Mouse (Mus musculus) heart, adult 9 months (tissue): ENCODE results near the gene Cuedc1.

Experiments
- DNase-seq, 2 experiments: peaks; one replicate each; pipeline ENCODE4 v3.0.0; 2022; ENCODE audit warnings: low spot score in 2 of 2

The Cuedc1 gene

DNA sequence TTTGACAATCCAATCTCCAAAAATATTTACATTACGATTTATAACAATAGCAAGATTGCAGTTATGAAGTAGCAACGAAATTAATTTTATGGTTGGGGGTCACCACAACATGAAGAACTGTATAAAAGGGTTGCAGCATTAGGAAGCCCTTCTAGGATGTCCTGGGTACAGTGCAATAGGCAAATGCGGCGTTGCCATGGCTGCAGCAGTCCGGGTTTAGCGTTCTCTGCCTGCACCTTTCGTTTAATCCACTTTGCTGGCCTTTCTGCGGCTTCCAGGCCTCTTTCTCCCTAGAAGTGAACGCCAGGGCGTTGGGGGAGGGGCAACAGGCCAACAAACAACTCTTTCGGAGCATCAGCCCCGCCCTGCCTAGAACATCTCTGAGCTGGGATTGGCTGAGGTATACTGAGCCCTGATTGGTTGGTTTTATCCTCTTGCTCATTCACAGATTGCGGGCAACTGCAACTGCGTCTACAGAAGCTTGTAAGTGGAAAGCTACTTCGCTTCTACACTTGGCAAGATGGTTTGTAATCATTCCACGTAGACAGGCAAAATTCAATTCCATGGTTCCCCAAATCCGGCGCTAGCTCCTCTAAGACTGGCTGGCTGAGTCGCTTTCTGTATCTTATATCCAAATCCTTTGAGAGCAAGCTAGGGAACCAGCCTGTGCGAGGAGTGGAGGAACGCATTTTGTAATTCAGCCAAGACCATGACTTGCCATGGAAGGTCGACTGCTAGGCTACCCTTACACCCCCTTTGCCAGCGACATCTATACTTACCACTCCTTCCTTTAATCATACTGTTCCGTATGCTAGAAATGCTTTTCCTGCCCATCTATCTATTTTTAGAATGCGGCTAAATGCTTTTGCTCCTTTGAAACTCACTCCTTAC lies 10.9 kb upstream of the Cuedc1 start:
- DNase-seq: peak; percentile 91 to 92

DNA sequence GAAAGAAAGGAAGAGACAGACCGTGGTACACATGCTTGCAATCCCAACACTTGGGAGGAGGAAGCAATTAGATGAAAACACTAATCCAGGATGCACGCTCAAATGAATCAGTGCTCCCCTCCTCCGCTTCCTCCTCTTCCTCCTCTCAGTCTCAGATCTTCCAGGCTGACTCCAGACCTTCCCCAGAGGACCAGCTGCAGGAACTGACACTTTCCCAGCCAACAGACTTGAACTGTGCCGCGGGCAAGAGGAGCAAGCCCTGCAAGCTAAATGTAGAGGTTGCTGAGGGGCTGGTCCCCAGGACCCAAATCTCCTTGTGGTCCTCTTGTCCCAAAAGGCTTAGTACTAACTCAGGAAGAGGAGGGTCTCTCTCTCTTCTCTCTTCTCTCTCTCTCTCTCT lies 8.7 kb upstream of the Cuedc1 start:
- DNase-seq: no peak

DNA sequence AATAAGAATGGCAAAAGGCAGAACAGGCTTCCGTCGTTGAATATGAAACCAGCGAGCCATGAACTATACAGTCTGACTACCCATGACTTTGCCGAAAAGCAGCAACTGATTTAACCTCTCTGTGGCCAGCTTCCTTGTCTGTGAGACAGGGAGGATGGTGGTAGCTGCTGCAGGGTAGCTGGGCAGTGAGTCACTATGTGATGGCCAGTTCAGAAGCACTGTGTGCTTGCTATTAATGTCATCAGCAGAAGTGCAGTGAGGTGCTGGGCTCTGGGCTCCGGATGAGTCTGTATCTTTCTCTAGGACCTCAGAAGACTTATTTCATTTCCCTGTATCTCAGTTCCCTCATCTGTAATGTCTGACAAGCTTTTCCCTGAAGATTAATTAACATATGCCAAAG lies 7.6 kb upstream of the Cuedc1 start:
- no peak for DNase-seq

DNA sequence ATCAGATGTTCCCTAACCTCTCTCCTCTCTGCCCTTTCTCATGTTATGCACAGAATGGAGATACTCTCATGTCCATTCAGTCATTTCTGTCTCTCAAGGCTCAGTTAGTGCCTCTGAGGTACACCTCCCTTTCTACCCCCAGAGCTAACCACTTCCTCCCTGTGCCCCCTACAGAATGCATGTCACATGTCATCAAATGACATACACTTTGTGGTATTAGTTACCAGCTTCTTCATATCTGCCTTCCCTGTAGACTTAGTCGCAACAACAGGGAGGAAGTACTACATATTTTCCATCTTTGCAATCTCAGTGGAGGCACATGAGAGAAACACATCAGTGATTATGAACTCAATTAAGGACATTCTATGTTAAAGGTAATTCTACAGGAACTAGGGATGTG lies 5.9 kb upstream of the Cuedc1 start:
- DNase-seq: no peak

DNA sequence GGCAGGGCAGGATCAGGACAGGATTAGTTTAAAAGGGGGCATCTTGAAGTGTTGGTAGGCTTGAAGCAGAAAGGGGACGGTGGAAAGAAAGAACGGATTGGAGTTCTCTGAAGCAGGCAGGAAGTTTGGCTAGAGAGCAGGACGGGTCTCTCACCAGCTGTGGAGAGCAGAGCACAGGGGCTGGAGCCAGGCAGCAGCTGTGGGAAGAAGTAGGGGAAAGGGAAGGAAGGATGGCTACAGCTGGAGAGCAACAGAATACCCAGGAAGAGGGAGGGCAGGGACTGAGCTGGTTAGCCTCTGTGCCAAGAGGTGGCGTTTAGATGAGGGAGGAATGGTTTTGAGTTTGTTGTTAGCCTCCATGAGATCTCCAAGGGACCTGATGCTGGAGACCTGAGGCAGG lies 685 bp upstream of the Cuedc1 start:
- peak; percentile 64 to 77 for DNase-seq

DNA sequence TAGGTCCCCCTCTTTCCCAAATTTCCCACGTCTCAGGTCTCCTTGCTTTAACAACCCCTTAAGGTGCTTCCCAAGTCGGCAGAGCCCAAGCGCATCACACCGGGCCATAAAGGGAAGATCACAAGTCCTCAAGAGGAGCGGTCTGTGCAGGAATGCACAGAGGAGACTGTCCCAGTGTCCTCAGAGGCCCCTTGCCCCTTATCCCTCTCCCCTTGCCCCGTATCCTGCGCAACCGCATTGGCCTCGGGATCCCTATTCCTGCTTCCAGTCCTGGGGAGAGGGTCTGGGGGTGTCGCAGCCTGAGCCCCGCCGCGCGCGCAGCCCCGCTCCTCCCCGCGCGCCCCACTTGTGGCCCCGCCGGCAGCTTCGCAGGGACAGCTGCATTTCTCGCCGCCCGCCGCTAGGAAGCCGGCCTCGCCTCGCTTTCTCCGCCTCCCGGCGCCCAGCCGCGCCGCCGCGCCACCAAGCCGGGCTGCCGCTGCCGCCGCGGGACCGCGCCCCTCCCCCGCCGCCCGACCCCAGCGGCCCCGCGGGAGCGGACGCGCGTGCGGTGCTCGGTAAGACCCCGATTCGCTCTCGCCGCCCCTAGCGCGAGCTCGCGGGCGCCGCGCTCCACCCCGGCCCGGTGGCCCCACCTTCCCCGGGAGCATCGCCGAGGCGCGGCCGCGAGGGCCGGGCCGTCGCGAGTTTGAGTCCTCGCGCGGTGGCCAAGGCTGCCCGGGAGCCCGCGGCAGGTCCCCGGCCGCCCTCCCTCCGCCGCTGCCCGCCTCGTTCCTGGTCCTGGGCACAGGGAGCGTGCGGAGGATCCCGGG lies 1.1 kb downstream of the Cuedc1 start:
- DNase-seq: peak; percentile 82 to 84

DNA sequence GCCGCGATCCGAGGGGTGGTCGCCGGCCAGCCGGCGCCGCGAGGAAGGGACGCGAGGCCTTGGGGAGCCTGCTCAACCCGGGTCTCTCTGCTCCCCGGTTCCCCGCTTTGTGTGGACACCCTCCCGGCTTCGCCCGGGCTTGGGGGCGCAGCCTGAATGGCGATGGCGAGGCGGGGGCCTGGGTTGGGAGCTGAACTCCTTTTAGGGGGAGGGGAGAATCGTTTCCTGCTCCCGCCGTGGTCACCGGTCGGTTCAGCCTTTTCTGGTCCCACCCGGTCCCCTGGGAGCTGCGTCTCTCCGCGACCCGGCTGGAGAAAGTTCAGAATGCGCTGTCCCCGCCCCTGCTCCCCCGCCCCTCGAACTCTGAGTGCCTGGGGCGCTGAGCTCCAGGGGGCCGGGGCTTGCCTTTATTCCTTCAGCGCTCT lies 1.8 kb downstream of the Cuedc1 start:
- DNase-seq: peak; percentile 88 to 91

DNA sequence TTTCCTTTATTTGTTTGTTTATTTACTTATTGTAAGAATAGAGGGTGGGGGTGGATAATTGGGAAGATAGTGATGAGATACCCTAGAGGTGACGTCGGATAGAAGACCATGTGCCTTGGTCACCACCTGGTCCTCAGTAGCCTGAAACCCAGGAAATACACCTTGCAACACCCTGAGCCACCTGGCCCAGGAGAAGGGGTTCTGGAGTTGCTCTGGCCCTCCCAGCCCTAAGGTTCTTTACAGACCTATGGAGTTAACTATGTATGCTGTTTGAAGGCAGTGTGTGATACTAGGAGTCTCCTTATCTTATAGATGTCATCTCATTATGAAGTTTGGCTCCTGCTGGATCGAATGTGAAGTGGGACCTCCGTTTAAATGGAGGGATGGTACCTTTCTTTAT lies 2.3 kb downstream of the Cuedc1 start:
- DNase-seq: no peak

DNA sequence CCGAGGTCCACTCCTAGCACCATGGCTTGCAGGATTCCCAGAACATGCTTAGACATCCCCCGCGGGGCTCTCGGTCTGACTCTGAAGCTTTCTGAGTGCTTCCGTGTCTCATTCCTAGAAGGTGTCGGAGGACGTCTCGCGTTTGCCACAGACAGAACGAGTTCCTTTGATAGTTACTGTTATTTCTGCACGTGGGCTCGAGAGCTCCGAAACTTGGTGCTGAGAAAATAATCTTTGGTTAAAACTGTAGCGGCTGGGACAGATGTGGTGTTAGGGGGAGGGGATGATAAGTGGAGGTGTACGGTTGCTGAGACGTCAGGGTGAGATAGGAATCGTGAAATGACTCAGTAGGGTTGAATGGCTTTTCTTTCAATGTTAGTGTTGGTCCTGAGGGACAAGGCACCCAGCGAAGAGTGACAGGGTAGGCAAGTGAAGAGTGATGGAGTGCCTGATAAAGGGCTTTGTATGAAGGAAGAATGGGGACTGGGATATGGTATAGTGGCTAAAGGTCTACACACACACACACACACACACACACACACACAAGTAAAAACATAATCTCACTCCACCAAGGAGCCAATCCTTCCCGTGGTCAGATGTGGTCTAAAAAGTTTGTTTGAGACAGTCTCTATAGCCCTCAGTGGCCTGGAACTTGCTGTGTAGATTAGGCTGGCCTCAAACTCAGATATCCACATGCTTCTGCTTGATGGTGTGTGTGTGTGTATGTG lies 5.5 kb downstream of the Cuedc1 start:
- DNase-seq: no peak

DNA sequence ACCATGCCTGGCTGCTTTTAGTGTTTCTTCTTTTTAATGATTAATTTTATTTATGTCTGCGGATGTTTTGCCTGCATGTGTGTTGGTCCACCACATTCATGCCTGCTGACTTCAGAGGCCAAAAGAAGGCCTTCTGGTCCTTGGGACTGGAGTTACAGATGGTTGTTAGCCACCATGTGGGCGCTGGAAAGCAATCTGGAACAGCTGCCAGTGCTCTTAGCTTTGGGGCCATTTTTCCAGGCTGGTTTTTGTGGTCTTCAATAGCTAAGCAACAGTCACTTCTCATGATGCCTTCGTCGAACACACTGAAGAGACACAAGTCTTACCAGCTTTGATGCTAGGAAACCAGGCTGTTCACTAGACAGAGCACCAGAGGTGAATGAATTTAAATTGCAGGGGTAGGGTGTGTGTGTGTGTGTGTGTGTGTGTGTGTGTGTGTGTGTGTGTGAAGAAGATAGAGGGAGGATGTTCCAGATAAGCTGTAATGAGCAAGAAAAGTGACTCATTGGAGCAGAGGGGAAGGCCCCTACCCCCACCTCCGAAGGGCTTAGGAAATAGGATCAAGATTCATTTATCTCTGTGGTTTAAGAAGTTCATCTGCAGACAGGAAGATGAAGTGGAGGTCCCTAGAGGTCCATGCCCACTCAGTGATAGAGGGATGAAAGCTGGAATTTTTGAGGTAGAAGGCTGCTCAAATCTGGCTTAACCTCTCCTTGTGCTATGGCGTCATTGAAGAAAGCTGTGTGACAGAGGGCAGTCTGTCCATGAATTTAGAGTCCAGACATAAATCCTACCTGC lies 7.8 kb downstream of the Cuedc1 start:
- no peak for DNase-seq

DNA sequence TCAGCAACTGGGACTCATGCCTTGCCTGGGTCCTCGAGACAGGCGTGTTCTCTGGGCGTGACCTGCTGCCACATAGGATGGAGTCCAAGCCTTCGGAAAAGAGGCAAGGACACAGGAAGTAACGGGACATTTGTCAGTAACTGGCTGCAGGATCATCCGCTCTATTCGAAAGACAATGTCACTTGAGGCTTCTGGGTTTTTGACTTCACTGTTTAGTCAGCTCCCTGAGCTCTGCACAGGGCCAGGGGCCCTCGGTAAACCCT lies 8.4 kb downstream of the Cuedc1 start:
- no peak for DNase-seq

DNA sequence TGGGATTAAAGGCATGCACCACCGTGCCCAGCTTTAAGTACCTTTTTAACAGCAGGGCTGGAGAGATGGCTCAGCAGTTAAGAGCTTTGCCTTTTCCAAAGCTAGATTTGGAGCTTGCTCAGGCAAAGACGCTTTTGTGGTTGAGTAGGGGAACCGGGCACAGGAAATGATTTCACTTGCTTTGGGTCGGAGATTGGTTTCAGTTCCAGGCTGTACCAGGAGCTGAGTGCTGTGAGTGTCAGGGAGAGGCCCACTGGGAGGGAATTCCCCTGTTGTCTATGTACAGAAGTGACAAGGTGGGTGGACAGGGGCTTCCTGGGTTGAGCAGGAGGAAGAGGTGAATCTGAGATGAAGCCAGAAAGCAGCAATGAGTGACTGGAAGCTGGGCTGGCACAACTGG lies 9.5 kb downstream of the Cuedc1 start:
- peak in 1 of 2 experiments; percentile 58 for DNase-seq

DNA sequence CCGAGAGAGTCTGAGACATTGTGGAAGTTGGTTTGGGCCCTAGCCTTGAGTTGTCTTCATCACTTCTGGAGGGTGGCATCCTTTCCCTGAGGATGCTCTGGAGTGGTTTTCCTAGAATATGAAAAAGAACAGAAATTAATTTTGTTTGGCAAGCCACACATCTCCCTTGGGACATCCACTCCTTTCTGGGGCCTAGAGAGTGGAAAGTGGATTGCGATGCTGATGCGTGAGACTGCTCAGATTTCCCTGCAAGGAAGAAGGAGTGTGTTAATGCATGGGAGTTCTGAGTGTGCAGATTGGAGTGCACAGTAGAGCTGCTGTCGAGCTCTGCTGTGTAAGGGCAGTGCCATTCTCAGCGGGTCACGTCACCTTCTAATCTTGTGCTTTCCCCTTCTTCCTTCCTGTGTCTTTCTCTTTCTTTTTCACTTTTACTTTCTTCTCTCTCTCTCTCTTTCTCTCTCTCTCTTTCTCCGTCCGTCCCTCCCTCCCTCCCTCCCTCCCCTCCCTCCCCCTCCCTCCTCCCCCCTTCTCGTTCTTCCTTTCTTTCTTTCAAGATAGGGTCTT lies 12.3 kb downstream of the Cuedc1 start:
- DNase-seq: peak in 1 of 2 experiments; percentile 59

DNA sequence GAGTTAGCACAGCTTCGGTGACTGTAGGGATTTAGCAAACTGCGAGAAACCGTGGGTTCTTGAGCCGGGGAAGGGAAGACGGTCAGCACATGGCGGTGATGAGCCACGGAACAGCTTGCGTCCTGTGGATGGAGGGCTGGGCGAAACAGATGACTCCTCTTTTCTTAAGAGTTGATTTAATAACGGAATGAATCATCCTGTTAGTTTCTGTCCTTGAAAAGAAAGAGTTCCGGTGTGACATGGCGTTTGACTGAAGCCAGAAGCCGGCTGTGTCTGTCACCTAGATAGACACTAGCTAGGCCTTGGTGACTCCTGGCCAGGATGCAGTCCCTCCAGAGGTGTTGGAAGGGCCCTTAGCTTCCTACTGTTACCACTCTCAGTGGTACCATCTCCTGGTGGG lies 14.2 kb downstream of the Cuedc1 start:
- DNase-seq: no peak

DNA sequence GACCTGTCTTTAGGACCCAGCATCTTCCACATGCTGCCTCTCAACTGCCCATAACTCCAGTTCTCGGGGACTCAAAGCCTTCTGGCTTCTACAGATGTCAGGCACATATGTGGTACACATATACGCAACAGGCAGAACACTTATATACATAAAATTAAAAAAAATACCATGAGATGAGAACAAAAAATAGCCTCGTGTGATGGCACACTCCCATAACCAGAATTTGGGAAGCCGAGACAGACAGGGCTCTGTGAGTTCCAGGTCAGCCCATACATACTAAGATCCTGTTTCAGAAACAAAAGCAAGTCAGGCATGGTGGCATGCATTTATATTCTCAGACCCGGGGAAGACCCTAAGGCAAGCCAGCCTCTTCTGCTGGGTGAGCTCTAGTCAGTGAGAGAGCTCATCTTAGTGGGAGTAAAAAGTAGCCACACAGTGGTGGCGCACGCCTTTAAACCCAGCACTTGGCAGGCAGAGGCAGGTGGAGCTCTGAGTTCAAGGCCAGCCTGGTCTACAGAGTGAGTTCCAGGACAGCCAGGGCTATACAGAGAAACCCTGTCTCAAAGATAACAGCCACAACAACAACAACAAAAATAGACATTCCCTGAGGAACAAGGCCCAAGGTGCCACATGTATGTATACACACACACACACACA lies 14.9 kb downstream of the Cuedc1 start:
- DNase-seq: no peak

DNA sequence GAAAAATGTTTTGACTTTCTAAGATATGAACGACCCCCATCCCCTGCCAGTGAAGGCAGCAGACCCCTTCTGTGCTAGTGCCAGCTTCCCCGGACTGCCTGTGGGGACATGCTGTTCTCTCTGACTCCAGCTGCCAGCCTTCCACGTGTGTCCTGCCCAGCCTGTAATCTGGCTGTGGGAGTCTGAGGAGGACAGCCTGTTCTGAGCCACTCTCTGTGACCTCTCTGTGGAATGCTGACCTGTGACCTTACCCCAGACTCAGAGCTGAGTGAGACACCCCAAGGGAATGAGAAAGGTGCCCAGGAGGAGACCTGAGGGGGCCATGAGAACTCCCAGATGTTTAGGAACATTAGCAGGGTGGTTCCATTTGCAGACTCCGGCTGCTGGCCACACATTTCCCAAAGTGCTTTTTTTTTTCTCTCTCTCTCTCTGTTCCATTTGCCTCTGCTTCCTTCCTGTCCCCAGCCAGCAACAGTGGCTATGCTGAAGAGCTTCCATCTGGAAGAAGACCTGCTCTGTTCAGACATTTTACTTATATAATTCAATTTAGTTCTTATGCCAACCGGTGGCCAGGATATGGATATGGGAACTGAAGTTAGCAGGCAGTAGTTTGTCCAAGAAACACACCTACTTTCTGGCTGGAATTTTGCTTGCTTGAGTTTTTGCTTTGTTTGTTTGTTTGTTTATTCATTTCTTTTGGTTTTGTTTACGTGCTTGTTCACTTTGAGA lies 15.8 kb downstream of the Cuedc1 start:
- peak; percentile 76 to 77 for DNase-seq

DNA sequence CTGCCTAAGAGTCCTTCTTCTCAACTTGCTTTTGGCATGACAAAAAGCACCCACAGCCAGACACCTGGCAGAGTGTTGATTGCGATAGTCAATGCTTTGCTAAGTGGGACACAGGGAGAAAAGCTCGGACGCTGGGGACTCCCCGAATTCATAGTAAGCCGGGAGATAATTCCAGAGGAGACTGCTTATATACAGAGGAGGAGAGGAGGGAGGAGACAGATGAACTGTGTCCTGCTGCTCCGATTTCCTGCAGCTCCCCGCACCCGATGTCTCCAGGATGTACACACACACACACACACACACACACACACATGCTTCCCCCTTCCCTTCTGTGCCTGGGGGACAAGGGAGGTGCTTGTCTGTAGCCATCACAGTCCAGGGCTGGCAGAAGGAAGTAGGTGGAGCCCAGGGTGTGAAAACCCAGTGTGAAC lies 17.0 kb downstream of the Cuedc1 start:
- DNase-seq: peak; percentile 79 to 84

DNA sequence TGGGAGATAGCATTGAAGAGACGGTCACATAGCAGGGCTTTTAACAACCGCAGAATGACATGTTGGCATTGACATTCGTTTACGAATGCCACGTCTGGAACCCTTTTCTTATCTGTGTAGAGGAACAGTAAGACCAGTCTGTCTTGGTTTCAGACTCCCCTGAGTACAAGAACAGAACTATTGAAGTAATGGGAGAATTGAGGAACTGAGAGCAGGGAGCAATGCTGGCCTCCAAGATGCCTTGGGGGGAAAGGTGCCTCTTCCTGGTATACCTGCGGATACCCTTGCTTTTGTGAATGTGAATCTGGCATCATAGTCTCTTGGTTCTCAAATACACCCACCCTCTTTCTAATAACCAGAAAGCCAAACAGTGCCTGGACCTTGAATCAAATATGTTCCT lies 18.7 kb downstream of the Cuedc1 start:
- DNase-seq: no peak

DNA sequence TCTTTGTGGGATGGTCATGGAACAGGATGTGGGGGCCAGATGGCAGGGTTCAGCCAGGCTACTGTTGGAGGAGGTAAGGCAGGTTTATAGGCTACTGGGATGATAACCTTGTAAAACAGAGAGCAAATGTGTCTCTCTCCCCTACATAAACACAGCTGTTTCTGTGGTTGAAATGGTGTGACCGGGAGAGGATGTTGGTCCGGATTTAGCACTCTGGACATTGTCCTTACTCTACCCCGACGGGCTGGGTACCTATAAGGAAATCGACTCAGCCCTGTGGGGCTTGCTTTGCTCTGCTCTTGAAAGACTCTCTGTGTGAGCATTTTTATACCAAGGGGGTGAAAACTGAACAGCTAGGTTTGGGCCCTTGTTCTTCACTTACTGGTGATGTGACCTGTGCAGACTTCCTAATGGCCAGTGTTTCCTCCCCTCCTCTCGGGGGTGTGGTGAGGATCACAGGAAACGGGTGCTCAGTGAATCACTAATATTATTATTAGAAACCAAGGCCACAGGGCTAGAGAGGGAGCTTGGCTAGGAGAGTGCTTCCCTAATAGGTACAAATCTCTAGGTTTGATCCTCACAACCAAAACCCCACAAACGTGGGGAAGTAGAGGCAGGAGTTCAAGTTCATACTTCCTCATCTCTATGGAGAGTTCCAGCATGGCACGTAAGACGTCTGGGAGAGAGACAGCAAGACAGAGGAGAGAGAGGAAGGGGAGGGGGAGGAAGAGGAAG lies 19.7 kb downstream of the Cuedc1 start:
- peak; percentile 87 to 89 for DNase-seq
